Mouse (Mus musculus) retina, postnatal 7 days (tissue): ENCODE results near the gene Dclk1.
"Not testable (repeated sequence)": the region's sequence is repeated elsewhere in the genome, so short reads cannot be mapped to it uniquely, and the experiment has no call there.

ENCODE experiments used
- DNase-seq: peaks from one replicate; pipeline ENCODE4 v3.0.0-alpha.2; 2012; ENCODE audit warnings: low read depth, low spot score

The Dclk1 gene

DNA sequence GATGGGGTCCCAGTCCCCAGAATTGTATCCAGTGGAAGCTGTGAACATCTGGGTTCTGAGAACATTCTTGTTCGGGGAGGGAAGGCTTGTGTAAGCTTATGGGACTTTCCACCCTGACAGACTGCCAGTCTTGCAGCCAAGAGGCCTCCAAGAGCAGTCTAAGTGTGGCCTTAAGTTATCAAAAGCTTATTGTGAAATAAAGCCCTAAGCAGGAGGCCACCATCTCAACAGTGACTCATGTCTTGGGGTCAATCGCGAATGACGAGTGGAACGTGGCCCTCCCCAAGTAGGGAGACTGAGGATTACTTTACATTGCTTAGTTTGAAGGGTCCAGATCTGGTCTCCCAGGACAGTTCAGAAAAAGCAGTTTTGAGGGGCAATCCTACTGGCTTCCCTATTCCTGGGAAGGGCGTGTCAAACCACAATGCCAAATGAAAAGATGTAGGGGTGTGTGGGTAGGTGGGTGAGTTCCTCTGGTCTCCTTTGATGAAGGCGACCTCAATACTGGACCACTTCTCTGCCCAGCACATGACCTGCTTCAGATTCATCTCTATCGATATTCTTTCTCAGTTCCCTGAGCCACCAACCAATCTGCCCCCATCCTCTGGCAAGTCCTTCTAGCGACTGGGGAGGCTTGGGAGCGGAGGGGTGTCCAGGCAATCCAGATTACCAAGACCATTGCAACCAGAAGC, at the start of gene Dclk1:
Gene Dclk1, plus strand, starts transcription at position 635 of the 692 bp plus-strand sequence.
- no peak for DNase-seq

DNA sequence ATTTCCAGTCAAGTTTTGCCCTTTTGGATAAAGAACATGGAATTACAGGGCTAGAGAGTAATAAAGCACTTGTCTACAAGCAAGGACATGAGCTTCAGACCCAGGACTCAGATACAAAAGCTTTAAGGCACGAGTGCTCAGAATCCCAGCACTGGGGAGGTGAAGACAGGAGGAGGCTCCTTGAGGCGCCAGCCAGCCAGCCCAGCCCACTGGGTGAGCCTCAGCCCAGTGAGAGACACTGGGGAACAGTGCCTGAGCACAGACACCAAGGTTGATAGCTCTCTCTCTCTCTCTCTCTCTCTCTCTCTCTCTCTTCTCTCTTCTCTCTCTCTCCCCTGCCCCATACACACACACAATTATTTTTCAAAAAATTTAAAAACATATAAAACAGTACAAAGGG, 48.8 kb upstream of the Dclk1 start:
- no peak for DNase-seq

GRCm38 (mm10) chr3:55194792-55195191, 47.4 kb upstream of the Dclk1 start:
- DNase-seq: no peak

DNA sequence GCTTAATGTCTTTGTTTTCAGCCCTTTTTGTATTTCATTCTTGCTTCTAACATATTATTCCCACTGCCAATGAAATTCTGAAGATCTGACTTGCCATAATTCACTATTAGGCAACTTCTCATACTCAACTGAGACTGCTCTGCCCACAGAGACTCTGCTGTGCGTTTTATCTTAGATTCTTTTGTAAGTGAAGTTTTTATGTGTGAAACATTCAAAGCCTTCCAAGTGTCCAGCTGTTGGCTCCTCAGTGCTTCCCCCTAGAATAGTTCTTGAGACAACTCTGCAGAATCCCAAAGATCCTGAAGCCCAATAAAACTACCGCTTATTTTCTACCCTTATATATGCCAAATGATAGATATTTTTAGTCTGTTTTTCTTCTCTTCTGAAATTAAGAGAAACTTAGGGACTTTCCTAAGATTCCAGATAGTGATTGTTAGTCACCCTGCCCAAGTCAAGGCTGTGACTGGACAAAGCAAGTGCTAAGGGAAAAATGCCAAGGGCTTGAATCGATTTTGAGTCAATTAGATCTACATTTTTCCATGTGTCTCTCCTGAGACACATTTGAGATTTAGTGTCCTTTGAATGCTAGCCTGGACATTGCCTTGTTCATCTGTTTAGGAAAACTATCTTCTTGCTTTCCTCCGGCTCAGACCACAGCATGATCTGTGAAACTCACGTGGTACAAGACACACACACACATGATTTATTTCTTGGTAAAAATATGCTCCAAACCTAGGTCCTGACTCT, 46.4 kb upstream of the Dclk1 start:
- DNase-seq: no peak

- no peak for DNase-seq
Measured at GRCm38 (mm10) chr3:55196328-55196710, 45.8 kb upstream of the Dclk1 start.

GRCm38 (mm10) chr3:55203621-55204020, 38.5 kb upstream of the Dclk1 start:
- DNase-seq: not testable (repeated sequence)

DNA sequence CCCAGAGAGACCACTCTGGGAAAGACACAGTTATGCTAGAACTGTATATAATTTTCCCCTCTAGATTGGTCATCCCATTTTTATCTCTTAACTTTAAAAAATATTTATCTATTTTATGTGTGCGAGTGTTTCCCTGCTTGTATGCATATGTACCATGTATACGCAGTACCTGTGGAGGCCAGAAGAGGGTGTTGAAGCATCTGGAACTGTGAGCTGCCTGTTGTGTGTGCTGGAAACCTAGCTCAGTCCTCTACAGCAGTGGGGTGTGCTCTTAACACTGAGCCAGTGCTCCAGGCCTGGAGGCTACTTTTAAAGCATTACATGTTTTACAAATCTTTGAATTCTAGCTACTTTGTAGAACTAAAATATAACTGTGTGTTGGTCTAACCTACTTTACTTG, 35.8 kb upstream of the Dclk1 start:
- DNase-seq: no peak

DNA sequence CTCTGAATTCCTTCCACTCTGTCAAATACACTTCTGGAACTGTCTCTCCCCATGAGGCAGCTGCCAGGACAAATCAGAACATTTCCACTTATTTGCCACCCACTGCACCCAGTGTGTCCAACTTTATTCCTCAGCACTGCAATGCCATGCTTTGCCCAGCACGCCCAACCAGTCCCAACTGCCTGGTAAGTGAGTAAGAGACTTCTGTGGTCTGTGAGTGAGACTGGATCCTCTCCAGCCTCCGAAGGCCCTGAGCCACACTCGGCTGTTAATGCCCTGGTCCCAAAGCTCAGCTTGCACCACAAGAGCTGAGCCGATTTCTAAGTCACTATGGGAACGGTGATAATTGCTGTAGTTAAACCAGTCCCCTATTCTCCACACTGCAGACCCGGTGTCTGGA, 34.5 kb upstream of the Dclk1 start:
- no peak for DNase-seq

- no peak for DNase-seq
Measured at GRCm38 (mm10) chr3:55212254-55212653, 29.9 kb upstream of the Dclk1 start.

DNA sequence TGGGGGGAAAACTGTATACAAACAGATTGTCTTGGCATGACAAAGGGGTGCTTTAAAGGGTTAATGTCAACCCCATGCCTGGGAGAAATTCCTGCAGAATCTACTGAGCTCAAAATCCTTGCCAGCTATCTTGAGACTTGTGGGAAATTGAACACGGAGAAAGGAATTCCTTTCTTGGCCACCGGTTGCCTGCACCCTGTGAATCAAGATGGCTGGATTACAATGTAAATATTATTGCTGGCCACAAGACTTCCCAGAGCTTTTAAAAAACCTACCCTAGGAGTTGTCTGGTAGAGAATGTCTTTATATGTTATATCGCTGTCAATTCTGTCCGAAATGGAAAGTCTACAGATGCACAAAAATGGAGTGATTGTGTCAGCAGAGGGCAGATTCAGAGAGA, 28.4 kb upstream of the Dclk1 start:
- no peak for DNase-seq

DNA sequence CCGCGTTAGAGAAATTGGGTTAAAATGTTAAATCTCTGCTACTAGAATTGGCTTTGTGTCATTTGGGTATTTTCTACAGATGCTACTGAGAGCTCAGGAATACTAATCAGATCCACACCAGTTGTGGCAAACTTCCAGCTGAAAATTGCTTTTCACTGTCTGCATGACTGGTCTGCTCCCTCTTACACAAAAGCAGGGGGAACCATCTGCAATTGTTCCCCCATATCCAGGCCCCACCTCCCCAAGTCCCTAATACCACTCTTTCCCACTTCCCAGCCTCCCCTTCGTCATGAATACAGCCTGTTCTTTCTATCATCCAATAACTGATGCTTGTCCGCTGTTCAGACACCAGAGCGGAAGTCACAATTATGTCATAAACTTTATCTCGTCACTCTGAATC, 27.8 kb upstream of the Dclk1 start:
- DNase-seq: no peak

GRCm38 (mm10) chr3:55222502-55222901, 19.7 kb upstream of the Dclk1 start:
- no peak for DNase-seq

GRCm38 (mm10) chr3:55223862-55224261, 18.3 kb upstream of the Dclk1 start:
- no peak for DNase-seq

DNA sequence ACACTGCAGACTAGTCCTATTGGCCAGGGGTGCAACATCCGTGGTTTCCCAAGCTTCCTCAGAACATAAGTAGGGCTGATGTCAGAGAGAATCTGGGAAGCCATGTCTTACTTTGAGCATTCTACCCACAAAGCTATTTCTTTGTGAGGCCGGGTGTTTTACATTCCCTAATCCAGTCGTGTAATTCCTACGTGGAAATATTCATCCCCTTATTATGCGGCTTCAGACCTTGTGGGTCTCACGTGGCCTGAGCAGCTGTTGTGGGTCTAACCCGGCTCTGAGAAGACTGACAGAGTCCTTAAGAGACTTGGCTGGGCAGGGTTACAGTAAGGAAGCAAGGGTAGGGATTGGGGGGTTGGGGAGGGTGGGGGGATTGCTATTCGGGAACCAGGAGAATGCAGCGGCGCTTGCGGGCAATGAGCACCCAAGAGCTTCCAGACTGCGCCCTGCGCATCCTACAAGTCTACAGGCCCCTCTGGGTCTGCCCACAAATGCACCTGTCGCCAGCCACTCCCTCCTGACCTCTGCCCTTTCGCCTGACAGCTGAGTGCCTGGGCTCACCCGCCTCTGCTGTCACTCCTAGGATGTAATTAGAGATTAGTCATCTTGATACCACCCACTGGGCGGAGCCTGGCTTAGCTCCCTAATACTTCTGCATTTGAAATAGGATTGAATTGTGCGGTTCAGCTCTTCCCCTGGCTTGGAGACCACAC, 15.5 kb upstream of the Dclk1 start:
- DNase-seq: peak; percentile 75

- no peak for DNase-seq
Measured at GRCm38 (mm10) chr3:55227214-55227581, 15.0 kb upstream of the Dclk1 start.

GRCm38 (mm10) chr3:55242422-55243055, 375 bp downstream of the Dclk1 start:
- peak; percentile 49 for DNase-seq

- no peak for DNase-seq
Measured at GRCm38 (mm10) chr3:55243056-55243471, 900 bp downstream of the Dclk1 start.

DNA sequence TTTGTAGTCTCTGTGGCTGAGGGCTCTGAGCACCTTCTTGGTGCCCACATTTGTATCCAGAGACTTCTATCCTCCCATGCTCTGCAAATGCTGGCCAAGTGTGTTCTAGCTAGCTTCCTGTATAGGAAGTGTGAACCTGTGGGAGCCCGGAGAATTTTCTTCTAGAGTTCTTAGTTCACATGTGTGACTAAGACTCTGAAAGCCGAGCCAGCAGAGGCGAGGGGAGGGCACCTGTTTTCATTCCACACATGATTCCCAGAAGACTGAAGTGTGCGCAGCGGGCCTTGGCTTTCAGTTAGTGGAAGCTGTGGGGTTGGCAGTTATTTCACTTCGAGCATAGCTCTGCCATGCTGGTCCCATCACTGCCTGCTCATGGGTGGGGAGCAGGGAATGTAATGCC, 1.9 kb downstream of the Dclk1 start:
- DNase-seq: no peak

- DNase-seq: no peak
Measured at GRCm38 (mm10) chr3:55246618-55247272, 4.6 kb downstream of the Dclk1 start.

DNA sequence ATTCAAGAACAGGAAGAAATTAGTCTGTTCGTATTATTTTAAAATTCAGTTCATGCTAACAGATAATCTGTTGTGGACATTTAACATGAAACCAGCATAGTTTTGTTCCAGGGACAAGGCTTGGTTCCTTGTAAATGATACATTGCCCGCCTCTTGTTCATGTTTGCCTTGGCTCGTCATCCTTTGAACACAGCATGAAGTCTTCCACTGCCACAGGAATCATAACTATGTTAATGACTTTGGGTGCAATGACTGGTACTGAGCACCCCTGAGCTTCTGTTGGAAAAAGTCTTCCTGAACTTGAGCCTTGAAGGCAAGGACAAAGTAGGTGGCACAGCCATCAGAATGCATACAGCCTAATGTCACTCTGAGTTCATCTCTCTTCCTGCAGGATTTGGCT, 5.9 kb downstream of the Dclk1 start:
- no peak for DNase-seq

DNA sequence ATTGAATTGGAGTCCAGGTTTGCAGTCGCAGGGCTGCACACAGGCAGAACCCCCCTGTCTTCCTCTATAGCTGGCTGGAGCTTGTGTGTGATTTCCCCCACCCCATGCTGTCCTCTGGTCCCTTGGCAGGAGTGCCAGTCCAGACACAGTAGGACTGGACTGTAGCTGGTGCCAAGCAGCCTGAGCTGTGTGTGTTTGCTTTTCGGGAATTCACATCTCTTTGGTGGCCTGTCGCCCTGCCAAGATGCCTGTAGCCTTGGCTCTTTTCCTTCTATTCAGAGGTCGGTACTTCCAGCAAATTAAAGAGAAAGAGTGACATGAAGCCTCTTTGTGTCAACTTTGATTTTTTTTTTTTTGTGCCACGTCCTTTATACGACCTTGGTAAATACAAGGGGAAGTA, 6.3 kb downstream of the Dclk1 start:
- DNase-seq: no peak

DNA sequence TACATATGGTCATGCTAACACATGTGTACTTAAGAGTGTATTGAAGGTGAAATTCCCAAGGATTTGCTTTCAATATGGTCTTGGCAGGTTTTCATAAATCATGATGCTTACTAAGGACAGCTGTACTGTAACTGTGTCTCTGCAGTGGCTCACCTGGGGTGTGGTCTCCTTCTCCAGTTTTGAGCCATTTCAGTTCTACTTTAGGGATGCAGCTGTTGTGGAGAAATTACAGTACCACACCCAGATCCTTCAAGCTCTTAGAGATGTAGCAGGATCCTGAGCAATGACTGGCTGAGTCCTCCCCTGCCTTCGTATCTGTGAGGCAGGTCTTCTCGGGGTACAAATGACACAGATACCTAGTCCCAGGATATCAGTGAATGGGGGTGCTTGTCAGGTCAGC, 8.5 kb downstream of the Dclk1 start:
- DNase-seq: no peak
